Mouse (Mus musculus) right cerebral cortex, postnatal 25 days (tissue): ENCODE results near the gene Gm1113.

ENCODE experiments used
- DNase-seq: peaks from one replicate; pipeline ENCODE4 v3.0.0; 2022

Gene Gm1113

DNA sequence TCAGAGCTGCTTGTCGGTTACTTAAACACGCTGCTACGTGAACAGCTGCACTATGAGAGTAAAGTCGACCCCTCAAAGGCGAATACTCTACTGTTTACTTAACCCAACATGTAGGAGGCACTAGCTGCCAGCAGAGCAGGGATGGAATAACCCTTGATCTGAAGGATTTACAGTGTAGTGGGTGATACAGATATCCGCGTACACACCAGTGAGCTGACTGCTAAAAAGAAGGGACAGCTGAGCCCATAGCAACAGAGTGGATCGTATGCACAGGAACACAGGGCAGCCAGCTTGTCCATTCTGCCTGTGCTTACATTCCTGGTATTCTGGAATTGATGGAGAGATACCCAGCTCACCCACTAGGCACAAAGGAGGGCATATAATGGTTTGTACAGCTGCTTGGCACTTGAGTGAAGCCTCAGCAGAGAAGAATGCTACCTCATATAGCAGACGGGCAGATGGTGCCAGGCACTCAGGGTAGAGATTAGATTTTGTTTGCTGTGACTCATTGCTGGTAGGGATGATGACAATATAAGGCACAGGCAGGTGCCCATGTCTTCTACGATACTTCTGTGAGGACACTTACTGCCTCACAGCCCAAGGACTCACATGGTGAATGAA is 43.9 kb downstream of the Gm1113 start:
- DNase-seq: no peak

DNA sequence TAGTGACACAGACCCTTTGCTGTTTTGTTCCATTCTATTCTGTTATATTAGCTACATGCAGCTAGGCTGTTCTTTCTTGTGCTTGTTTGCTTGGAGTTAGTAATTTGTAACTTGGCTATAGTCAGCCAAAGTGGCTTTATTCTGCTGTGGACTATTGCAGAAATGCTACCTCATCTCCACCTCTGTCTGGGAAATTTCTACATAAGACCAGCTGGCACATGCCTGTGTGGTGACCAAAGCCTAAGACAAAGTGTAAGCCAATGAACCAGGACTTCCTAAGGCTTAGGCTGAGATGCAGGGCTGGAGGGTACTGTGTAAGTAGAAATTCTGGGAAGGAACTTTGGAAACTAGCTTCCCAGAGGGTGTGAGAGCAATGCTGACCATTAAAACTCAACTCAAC is 49.2 kb downstream of the Gm1113 start:
- DNase-seq: no peak

DNA sequence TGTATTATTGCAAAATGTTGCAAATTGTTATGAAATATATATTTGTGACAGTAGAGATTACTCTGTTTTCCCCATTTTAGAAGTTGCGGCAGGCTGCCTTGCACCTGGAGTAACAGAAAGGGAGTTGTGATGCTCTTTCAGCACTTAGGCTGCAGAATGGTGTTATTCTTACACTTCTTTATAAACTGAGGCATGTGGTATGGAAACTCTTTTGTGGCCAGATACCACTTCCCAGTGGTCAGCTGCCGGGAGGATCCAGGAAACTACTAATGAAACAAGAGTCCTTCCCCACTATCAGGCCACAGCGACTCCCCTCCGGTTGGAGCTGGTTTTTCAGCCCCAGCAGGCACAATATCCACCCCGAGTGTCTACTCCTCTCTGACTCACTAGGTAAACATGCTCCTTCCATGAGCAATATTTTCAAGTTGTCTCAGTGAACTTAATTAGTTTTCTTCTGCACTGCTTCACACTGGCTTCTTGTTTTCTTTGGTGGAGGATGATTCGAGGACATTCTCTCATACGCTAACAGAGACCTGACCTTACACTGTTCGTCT is 50.7 kb downstream of the Gm1113 start:
- no peak for DNase-seq

DNA sequence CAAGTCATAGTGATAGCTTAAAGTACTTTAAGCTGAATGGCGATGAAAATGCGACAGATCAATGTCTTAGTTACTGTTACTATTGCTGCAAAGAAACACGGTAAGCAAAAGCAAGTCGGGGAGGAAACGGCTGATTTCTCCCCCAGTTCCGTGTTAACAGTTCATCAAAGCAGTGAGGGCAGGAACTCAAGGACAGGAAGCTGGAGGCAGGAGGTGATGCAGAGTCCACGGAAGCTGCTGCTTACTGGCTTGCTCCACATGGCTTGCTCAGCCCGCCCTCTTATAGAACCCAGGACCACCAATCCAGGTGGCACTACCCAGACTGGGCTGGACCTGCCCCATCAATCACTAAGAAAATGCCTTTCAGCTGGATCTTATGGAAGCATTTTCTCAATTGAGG is 58.5 kb downstream of the Gm1113 start:
- no peak for DNase-seq
